Mouse (Mus musculus) left cerebral cortex, postnatal 14 days (tissue): ENCODE data around the gene Adcy4. TPM values are rescaled to one million over a fixed set of nuclear protein-coding genes. Genes with fewer than 3 reads are reported as not detected.
"Not testable (repeated sequence)": the region's sequence is repeated elsewhere in the genome, so short reads cannot be mapped to it uniquely, and the experiment has no call there.

Source experiments
- DNase-seq, 2 experiments: peaks; one replicate each; pipeline ENCODE4 v3.0.0; 2021 to 2022; ENCODE audit warnings: low spot score in 2 of 2, mixed read lengths in 1 of 2
- intact Hi-C: fragments of 180-260 bp; cut with DNase I; formaldehyde crosslinking; loops from one replicate; pipeline ENCODE4 v1.15.1; 2025
- total RNA-seq, 2 experiments: library from RNA; stranded (reverse); gene quantifications; 2 replicates each; pipeline ENCODE4 v1.2.3; 2021

Adcy4 gene
- total RNA-seq, 2 experiments from 2014 or later = 5.1 to 6.6 TPM

GRCm38 (mm10) chr14:55767519-55768414 is 16.1 kb downstream of the Adcy4 start:
- peak in 1 of 2 experiments; percentile 33 for DNase-seq
- intact Hi-C loops = loop anchor here (5.0 kb wide), 1 partner anchor 150 kb away; no protein-coding TSS in a partner anchor

DNA sequence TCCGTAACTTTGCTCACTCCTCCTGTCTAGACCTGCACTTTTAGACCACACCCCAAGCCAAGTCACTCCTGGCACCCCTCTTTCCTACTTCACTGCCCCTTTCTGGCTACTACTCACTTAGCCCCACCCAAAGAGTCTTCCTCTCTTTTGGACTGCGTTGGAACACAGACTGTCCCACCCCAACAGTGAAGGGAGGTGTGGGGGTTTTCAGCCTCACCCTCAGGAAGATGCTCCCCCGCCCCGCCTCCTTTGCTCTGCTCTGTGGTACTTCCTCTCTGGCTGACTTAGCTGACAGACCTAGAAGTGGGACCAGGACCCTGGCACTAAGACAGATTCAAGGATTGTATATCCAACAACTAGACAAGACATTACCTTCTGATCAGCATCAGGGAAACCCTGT is 18.2 kb downstream of the Adcy4 start, which contains the start of gene Ltb4r1:
TSS of gene Ltb4r1 (plus strand) at position 267 of the 400 bp plus-strand sequence.
- no peak for DNase-seq
- intact Hi-C loops = loop anchor here (5.0 kb wide), 1 partner anchor 152 kb away; no protein-coding TSS in a partner anchor

DNA sequence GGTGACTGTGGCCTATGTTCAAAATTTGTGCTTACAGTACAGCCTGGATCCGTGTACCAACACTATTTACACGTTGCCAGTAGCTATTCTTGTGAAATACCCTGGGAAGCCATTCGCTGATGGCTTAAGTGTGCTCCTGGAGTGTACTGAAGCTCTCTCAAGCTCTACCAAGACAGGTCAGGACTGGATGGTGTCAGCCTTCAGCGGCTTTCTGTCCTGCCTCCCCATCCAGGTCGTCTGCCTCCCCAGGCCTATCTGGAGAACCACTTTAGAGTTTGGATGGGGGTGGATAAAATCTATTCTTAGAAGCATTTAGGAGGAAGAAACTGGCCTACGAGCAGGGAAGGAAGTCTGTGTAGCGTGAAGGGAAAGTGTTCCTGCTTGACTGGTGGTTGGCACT is 20.7 kb downstream of the Adcy4 start:
- intact Hi-C loops = no loop called here

DNA sequence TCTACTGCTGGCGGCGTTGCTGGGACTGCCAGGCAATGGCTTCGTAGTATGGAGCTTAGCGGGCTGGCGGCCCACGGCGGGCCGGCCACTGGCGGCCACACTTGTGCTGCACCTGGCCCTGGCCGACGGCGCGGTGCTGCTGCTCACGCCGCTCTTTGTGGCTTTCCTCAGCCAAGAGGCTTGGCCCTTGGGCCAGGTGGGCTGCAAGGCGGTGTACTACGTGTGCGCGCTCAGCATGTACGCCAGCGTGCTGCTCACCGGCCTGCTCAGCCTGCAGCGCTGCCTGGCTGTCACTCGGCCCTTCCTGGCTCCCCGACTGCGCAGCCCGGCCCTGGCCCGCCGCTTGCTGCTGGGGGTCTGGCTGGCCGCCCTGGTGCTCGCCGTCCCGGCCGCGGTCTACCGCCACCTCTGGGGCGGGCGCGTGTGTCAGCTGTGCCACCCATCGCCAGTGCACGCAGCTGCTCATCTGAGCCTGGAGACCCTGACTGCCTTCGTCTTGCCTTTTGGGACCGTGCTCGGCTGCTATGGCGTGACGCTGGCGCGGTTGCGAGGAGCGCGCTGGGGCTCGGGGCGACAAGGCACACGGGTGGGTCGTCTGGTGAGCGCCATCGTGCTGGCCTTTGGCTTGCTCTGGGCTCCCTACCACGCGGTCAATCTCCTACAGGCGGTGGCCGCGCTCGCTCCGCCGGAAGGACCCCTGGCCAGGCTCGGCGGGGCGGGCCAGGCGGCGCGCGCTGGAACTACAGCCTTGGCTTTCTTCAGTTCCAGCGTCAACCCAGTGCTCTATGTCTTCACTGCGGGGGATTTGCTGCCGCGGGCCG is 21.7 kb downstream of the Adcy4 start:
- DNase-seq = peak; percentile 42 to 60
- intact Hi-C loops = no loop called here

More for the DNA sequence above, 20.7 kb downstream of the Adcy4 start:
- DNase-seq = no peak

DNA sequence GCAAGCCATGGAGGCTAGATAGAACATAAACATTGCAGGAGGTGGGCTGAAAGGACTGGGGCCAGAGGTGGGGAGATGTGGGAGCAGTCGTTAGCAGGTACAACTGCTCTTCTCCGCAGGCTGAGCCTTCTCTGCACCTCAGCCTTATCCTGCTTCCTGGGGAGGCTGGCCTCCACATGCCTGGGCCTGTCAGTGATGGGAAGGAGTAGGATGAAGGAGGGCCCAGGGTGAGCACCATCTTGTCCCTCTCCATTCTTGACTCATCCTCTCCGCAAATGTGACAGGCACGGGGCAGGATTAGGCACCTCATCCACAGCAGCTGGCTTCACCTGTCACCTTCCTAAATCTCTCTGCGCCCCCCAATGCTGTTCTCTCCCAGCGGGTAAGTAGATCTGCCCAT is 22.7 kb downstream of the Adcy4 start, which contains the start of gene Ltb4r2:
TSS of gene Ltb4r2 (plus strand) at position 266 of the 400 bp plus-strand sequence.
- intact Hi-C loops = no loop called here
- no peak for DNase-seq

DNA sequence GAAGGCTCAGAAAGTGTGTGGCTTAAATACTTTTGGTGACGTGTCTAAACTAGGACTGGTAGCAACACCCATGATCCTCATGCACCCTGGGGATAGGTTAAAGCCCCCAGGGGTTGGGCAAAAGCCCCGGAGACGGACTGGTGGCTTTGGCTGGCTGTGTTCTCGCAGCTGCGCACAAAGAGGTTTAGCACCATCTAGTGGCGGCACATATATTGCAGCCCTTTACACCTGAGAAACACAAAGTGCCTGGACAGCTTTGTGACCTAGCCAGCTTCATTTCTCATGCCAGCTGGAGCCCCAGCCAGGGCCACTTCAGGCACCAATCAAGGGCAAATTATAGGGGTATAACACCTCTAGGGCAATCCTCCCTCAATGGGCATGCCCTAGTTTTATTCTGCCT is 23.7 kb downstream of the Adcy4 start:
- peak; percentile 90 to 91 for DNase-seq
- intact Hi-C loops = not testable (repeated sequence)

DNA sequence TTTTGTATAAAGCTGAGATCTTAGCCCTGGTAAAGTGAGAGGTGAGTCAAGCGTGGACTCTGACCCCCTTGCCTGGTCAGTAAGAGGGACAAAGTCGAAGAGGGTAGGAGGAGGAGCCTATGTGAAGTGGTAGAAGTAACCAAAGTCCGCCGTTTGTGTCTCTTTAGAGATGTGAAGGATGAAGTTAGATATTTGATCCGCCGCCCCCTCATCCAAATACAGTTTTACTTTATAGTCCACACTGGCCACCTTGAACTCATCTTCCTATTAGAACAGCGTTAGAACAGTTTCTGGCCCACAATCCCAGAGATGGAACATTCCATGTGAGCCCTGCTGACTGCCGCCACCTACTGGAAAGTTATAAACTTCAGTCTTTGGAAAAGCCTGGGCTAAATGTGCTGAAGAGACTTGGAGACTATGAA is 25.5 kb downstream of the Adcy4 start, which contains the start of gene Cideb:
TSS of gene Cideb (minus strand) at position 96 of the 422 bp plus-strand sequence.
- intact Hi-C loops = no loop called here
- peak; percentile 55 to 61 for DNase-seq

- DNase-seq = no peak
Observed at GRCm38 (mm10) chr14:55757566-55757965, 26.3 kb downstream of the Adcy4 start.

GRCm38 (mm10) chr14:55747051-55747847 is 36.6 kb downstream of the Adcy4 start:
- DNase-seq = no peak
- intact Hi-C loops = no loop called here

More at GRCm38 (mm10) chr14:55757566-55757965, 26.3 kb downstream of the Adcy4 start:
- intact Hi-C loops = no loop called here

- DNase-seq = no peak
- intact Hi-C loops = no loop called here
Observed at GRCm38 (mm10) chr14:55745861-55746237, 38.0 kb downstream of the Adcy4 start.

GRCm38 (mm10) chr14:55745180-55745860 is 38.6 kb downstream of the Adcy4 start, which contains the start of the genes Dhrs1 and Nop9:
TSS of gene Dhrs1 (minus strand) at chr14:55745690.
TSS of gene Nop9 (plus strand) at chr14:55745693.
- DNase-seq = peak; percentile 61 to 84
- intact Hi-C loops = no loop called here

DNA sequence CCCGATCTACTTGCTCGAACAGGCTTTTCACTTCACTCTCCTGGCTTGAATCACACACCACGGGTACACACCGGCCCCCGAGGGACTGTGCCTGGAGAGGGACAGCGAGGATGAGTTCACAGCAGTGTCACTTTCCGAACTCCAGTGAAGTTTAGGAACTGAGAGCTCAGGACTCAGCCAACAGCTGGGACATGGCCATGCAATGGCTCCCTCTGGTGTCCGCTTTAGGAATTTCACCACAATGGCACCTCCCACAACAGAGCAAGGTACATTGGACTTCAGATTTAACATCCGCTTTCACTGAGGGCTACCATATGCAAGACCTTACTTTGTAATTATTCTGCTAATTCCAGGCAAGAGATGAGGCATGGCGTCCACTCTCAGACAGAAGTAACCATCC is 40.2 kb downstream of the Adcy4 start:
- intact Hi-C loops = loop anchor here (1.0 kb wide), 1 partner anchor 61 kb away; no protein-coding TSS in a partner anchor
- DNase-seq = peak; percentile 86 to 93

- no peak for DNase-seq
- intact Hi-C loops = no loop called here
Observed at GRCm38 (mm10) chr14:55737086-55737687, 46.7 kb downstream of the Adcy4 start.

DNA sequence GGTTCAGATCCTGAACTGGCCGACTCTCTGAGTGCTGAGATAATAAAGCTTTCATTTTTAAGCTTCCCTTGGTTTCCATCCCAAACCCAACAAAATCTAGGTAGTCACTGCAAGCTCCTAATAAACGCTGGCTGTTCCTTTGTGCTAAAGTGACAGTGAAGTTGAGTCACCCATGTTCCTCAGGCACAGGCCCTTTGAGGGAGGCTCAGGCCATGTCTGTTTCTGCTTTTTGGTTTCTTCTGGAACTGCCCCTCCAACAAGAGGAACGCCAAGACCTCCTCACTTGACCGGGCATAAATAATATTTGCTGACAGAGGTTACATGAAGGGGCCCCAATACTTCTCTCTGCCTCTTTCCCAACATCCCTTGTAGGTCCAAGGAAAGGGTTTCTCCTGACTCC is 48.1 kb downstream of the Adcy4 start:
- no peak for DNase-seq
- intact Hi-C loops = no loop called here

GRCm38 (mm10) chr14:55735334-55735733 is 48.6 kb downstream of the Adcy4 start:
- no peak for DNase-seq
- intact Hi-C loops = no loop called here

DNA sequence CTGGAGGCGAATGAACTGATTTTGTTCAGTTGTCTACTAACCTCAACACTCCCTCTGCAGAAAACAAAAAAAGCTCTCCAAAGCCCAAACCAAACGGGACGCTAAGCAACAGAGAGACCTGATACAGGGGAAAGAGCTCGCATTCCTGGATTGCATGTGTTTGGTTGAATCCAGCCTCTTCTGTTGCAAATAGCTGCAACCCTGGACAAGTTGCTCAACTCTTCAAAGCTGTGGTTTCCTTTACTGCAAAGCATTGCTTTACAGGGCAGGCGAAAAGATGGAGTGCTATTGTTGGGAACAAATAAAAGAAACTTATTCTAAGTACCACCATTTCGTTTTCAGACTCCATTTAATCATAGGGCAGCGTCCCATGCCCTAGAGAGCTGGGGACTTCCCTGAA is 49.0 kb downstream of the Adcy4 start:
- intact Hi-C loops = no loop called here
- DNase-seq = no peak

GRCm38 (mm10) chr14:55733889-55734288 is 50.0 kb downstream of the Adcy4 start:
- intact Hi-C loops = no loop called here

GRCm38 (mm10) chr14:55730531-55731032 is 53.3 kb downstream of the Adcy4 start:
- DNase-seq = peak; percentile 49 to 69
- intact Hi-C loops = no loop called here

More at GRCm38 (mm10) chr14:55733889-55734288, 50.0 kb downstream of the Adcy4 start:
- no peak for DNase-seq
